Mouse (Mus musculus): ENCODE measurements around the gene Olfr143. TPM values are rescaled to one million over a fixed set of nuclear protein-coding genes. Genes with fewer than 3 reads are reported as not detected.

Olfr143 gene
- not detected in 2 replicates for polyA plus RNA-seq (2015; fragmentation: Nextera tagmentation; extraction: Ambion mirVana)

DNA sequence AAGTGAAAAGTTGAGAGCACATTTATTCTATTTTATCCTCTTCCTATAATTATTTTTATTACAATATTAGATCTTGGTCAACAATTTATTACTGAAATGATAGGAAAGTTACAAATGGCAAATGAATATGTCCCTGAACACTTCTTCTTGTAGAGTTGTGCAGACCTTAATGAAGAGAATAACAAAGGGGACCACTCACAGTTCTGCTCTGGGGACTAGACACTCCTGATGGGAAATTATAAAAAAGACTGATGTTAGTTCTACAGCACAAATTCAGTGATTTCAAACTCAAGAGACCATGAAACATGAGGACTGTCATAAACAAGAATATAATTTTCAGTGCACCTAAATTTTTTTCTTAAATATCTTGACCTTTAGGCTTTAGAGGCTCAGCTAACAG is at the start of gene Olfr143:
Gene Olfr143 (plus strand): TSS at position 301 of the 400 bp plus-strand sequence.
- no peak within 1 kb of the TSS for H3K9ac ChIP-seq
- H3K4me1 ChIP-seq (replicated peaks), result no peaks in the 10 kb centered on the region
- no peak for ATAC-seq (ENCODE audit: insufficient read depth)
- H3K4me3 ChIP-seq (replicated peaks), result no peak within 1 kb of the TSS
- no peak within 1 kb of the TSS for H3K27ac ChIP-seq (replicated peaks)
- H3K9me3 ChIP-seq (replicated peaks), result no peaks in the 10 kb centered on the region
- no peak within 1 kb of the TSS for H3K4me2 ChIP-seq
- H3K36me3 ChIP-seq (replicated peaks), result no peaks in the 10 kb centered on the region
- H3K27me3 ChIP-seq, result no peaks in the 10 kb centered on the region

DNA sequence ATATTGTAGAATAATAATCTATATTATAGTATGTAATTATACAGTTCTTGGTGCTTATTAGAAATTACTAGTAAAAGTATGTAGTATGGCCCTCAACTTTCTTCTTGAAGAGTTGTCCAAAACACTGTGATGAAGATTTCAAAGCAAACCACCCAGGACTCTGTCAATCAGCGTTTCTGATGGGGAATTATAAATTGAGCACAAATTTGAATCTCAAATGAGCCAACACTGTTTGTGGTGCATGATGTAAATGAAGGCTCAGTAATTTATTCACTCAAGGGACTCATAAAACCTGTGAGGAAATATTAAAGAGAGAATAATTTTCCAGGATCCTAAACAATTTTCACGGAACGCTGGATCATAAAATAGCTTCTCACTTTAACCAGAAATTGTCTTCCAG is 44.5 kb upstream of the Olfr143 start, which contains the start of gene Olfr893:
Gene Olfr893 (plus strand): TSS at position 301 of the 400 bp plus-strand sequence.
- no peak for ATAC-seq (ENCODE audit: insufficient read depth)
- no peak within 1 kb of the TSS for H3K9ac ChIP-seq
- H3K9me3 ChIP-seq (replicated peaks), result no peaks in the 10 kb centered on the region
- no peaks in the 10 kb centered on the region for H3K4me1 ChIP-seq (replicated peaks)
- no peak within 1 kb of the TSS for H3K27ac ChIP-seq (replicated peaks)
- 65% methylated on average over 3 of the region's 3 CpGs for WGBS (ENCODE audit: insufficient replicate concordance)
- H3K36me3 ChIP-seq (replicated peaks), result no peaks in the 10 kb centered on the region
- H3K27me3 ChIP-seq, result no peaks in the 10 kb centered on the region
- no peak within 1 kb of the TSS for H3K4me3 ChIP-seq (replicated peaks)
- H3K4me2 ChIP-seq, result no peak within 1 kb of the TSS

DNA sequence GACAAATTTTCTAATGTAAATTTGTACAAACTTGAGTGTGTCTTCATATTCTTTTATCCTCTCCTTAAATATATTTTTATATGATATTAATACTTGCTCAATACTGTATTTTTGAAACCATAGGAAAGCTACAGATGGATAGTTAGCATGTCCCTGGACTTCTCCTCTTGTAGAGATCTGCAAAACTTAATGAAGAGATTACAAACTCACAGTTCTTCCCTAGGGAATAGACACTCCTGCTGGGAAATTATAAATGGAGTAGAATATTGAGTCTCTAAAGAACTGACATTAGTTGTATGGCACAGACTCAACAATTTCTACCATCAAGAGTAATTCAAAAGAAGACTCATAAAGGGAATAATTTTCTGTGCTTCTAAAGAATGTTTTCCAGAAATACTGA is 34.8 kb upstream of the Olfr143 start, which contains the start of gene Olfr894:
Gene Olfr894 (plus strand): TSS at position 301 of the 400 bp plus-strand sequence.
- no peak within 1 kb of the TSS for H3K27ac ChIP-seq (replicated peaks)
- no peaks in the 10 kb centered on the region for H3K4me1 ChIP-seq (replicated peaks)
- H3K4me3 ChIP-seq (replicated peaks), result no peak within 1 kb of the TSS
- H3K27me3 ChIP-seq, result no peaks in the 10 kb centered on the region
- no peaks in the 10 kb centered on the region for H3K36me3 ChIP-seq (replicated peaks)
- H3K4me2 ChIP-seq, result no peak within 1 kb of the TSS
- H3K9ac ChIP-seq, result no peak within 1 kb of the TSS
- no peaks in the 10 kb centered on the region for H3K9me3 ChIP-seq (replicated peaks)
- no peak for ATAC-seq (ENCODE audit: insufficient read depth)

DNA sequence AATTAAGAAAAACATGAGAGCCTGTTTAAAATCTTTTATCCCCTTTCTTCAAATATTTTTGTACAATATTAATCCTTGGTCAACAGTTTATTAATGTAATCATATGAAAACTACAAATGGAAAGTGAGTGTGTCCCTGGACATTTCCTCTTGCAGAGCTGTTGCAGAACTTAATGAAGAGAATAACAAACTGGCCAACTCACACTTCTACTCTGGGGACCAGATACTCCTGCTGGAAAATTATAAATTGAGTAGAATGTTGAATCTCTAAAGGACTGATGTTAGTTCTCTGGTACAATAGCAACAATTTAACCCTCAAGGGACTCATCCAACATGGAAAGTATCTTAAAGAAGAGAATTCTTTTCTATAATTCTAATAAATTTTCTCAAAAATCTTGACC is 15.0 kb downstream of the Olfr143 start, which contains the start of gene Olfr895:
Gene Olfr895 (plus strand): TSS at position 301 of the 400 bp plus-strand sequence.
- Histone ChIP-seq H3K27ac (replicated peaks) (no peak within 1 kb of the TSS), H3K27me3 (no peaks in the 10 kb centered on the region), H3K36me3 (replicated peaks) (no peaks in the 10 kb centered on the region), H3K4me1 (replicated peaks) (no peaks in the 10 kb centered on the region), H3K4me2 (no peak within 1 kb of the TSS), H3K9ac (no peak within 1 kb of the TSS), H3K9me3 (replicated peaks) (no peaks in the 10 kb centered on the region), H3K4me3 (replicated peaks) (no peak within 1 kb of the TSS)
- ATAC-seq (ENCODE audit: insufficient read depth), result no peak

DNA sequence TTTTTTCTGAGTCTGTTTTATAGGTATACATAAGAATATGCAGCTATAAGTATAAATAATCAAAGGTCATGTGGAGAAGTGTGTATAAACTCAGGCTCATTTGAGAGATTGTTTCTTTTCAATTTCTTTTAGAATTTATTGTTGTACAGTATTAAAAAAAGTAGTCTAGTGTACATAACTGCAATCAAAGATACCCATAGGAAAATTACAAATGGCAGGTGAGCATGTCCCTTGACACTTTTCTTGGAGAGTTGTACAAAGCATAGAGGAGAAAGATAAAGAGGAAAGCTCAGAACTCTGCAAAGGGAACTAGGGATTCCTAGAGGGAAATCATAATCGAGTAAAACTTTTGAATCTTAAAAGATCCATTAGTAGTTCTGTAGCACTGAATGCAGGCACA is 38.2 kb downstream of the Olfr143 start, which contains the start of gene Olfr896-ps1:
Gene Olfr896-ps1 (plus strand): TSS at position 301 of the 400 bp plus-strand sequence.
- no peak for ATAC-seq (ENCODE audit: insufficient read depth)
- no peaks in the 10 kb centered on the region for H3K27me3 ChIP-seq
- no peaks in the 10 kb centered on the region for H3K36me3 ChIP-seq (replicated peaks)
- H3K4me3 ChIP-seq (replicated peaks), result no peak within 1 kb of the TSS
- H3K27ac ChIP-seq (replicated peaks), result no peak within 1 kb of the TSS
- 59% methylated on average over 1 of the region's 1 CpGs for WGBS (ENCODE audit: insufficient replicate concordance)
- no peaks in the 10 kb centered on the region for H3K4me1 ChIP-seq (replicated peaks)
- H3K9me3 ChIP-seq (replicated peaks), result no peaks in the 10 kb centered on the region
- H3K9ac ChIP-seq, result no peak within 1 kb of the TSS
- no peak within 1 kb of the TSS for H3K4me2 ChIP-seq

Other genes starting within 250 kb of the Olfr143 start
- not detected in 2 replicates for gene Olfr883, start 227.0 kb upstream of the Olfr143 start, polyA plus RNA-seq (2015; fragmentation: Nextera tagmentation; extraction: Ambion mirVana)
- not detected in 2 replicates for gene Olfr884, start 206.2 kb upstream of the Olfr143 start, polyA plus RNA-seq (2015; fragmentation: Nextera tagmentation; extraction: Ambion mirVana)
- gene Olfr885, start 191.5 kb upstream of the Olfr143 start, polyA plus RNA-seq (2015; fragmentation: Nextera tagmentation; extraction: Ambion mirVana), result not detected in 2 replicates
- gene Olfr887, start 168.7 kb upstream of the Olfr143 start, polyA plus RNA-seq (2015; fragmentation: Nextera tagmentation; extraction: Ambion mirVana), result not detected in 2 replicates
- gene Olfr888, start 144.6 kb upstream of the Olfr143 start, polyA plus RNA-seq (2015; fragmentation: Nextera tagmentation; extraction: Ambion mirVana), result not detected in 2 replicates
- gene Olfr889, start 137.6 kb upstream of the Olfr143 start, polyA plus RNA-seq (2015; fragmentation: Nextera tagmentation; extraction: Ambion mirVana), result 0.09 and 0.13 TPM in 2 replicates
- gene Olfr890, start 110.3 kb upstream of the Olfr143 start, polyA plus RNA-seq (2015; fragmentation: Nextera tagmentation; extraction: Ambion mirVana), result not detected in 2 replicates
- not detected in 2 replicates for gene Olfr891, start 72.0 kb upstream of the Olfr143 start, polyA plus RNA-seq (2015; fragmentation: Nextera tagmentation; extraction: Ambion mirVana)
- gene Olfr893, start 44.4 kb upstream of the Olfr143 start, polyA plus RNA-seq (2015; fragmentation: Nextera tagmentation; extraction: Ambion mirVana), result not detected in 2 replicates
- not detected in 2 replicates for gene Olfr894, start 34.7 kb upstream of the Olfr143 start, polyA plus RNA-seq (2015; fragmentation: Nextera tagmentation; extraction: Ambion mirVana)
- gene Olfr895, start 15.1 kb downstream of the Olfr143 start, polyA plus RNA-seq (2015; fragmentation: Nextera tagmentation; extraction: Ambion mirVana), result not detected in 2 replicates
- gene Olfr896-ps1, start 38.3 kb downstream of the Olfr143 start, polyA plus RNA-seq (2015; fragmentation: Nextera tagmentation; extraction: Ambion mirVana), result not detected in 2 replicates
- gene Olfr25, start 76.3 kb downstream of the Olfr143 start, polyA plus RNA-seq (2015; fragmentation: Nextera tagmentation; extraction: Ambion mirVana), result not detected in 2 replicates
- gene Olfr898, start 95.6 kb downstream of the Olfr143 start, polyA plus RNA-seq (2015; fragmentation: Nextera tagmentation; extraction: Ambion mirVana), result not detected in 2 replicates
- gene Olfr250, start 114.1 kb downstream of the Olfr143 start, polyA plus RNA-seq (2015; fragmentation: Nextera tagmentation; extraction: Ambion mirVana), result not detected in 2 replicates
- gene Olfr251, start 124.3 kb downstream of the Olfr143 start, polyA plus RNA-seq (2015; fragmentation: Nextera tagmentation; extraction: Ambion mirVana), result not detected in 2 replicates
- gene Olfr147, start 148.9 kb downstream of the Olfr143 start, polyA plus RNA-seq (2015; fragmentation: Nextera tagmentation; extraction: Ambion mirVana), result not detected in 2 replicates
- not detected in 2 replicates for gene Olfr901, start 176.7 kb downstream of the Olfr143 start, polyA plus RNA-seq (2015; fragmentation: Nextera tagmentation; extraction: Ambion mirVana)
- not detected in 2 replicates for gene Olfr902, start 194.9 kb downstream of the Olfr143 start, polyA plus RNA-seq (2015; fragmentation: Nextera tagmentation; extraction: Ambion mirVana)
- not detected in 2 replicates for gene Olfr904, start 210.4 kb downstream of the Olfr143 start, polyA plus RNA-seq (2015; fragmentation: Nextera tagmentation; extraction: Ambion mirVana)
- not detected in 2 replicates for gene Olfr905, start 218.3 kb downstream of the Olfr143 start, polyA plus RNA-seq (2015; fragmentation: Nextera tagmentation; extraction: Ambion mirVana)
- gene Olfr906, start 234.3 kb downstream of the Olfr143 start, polyA plus RNA-seq (2015; fragmentation: Nextera tagmentation; extraction: Ambion mirVana), result not detected in 2 replicates
- gene Olfr907, start 243.0 kb downstream of the Olfr143 start, polyA plus RNA-seq (2015; fragmentation: Nextera tagmentation; extraction: Ambion mirVana), result not detected in 2 replicates